Mouse (Mus musculus) forebrain, embryonic 11.5 days (tissue): ENCODE measurements around the gene Tmigd3. TPM values are rescaled to one million over a fixed set of nuclear protein-coding genes. Genes with fewer than 3 reads are reported as not detected.
A peak's percentile ranks its signal among the peaks of the same experiment; 100 is the strongest.

ENCODE experiments used
- ATAC-seq: fragments of 200-750 bp; cut with Nextera tagmentation; replicated peaks from 2 replicates; pipeline ENCODE4 v1.8.0; 2017; ENCODE audit warnings: moderate TSS enrichment; ENCODE audit not compliant: low FRiP score
- DNase-seq: peaks from one replicate; pipeline ENCODE4 v3.0.0-alpha.2; 2017; ENCODE audit warnings: low spot score
- H3K27ac ChIP-seq: fragments of 300-500 bp; sonication (generic); 2 replicates; pipeline ENCODE4 v1.5.1; 2014; ENCODE audit warnings: low read depth, low read length
- H3K27me3 ChIP-seq: fragments of 300-500 bp; sonication (generic); 2 replicates; pipeline ENCODE4 v1.6.1; 2014; ENCODE audit warnings: mild to moderate bottlenecking, low read length, mixed read lengths; ENCODE audit not compliant: control insufficient read depth, insufficient read depth
- H3K36me3 ChIP-seq: fragments of 300-500 bp; sonication (generic); 2 replicates; pipeline ENCODE4 v1.6.1; 2014; ENCODE audit warnings: mild to moderate bottlenecking, low read length, moderate library complexity, mixed read lengths; ENCODE audit not compliant: control insufficient read depth, insufficient read depth
- H3K4me1 ChIP-seq: fragments of 300-500 bp; sonication (generic); replicated peaks from 2 replicates; pipeline ENCODE4 v1.6.1; 2014; ENCODE audit warnings: low read length, mixed read lengths; ENCODE audit not compliant: control insufficient read depth, insufficient read depth
- H3K4me2 ChIP-seq: fragments of 300-500 bp; sonication (generic); 2 replicates; pipeline ENCODE4 v1.6.1; 2014; ENCODE audit warnings: low read depth, mild to moderate bottlenecking, low read length, moderate library complexity, mixed read lengths; ENCODE audit not compliant: severe bottlenecking
- H3K4me3 ChIP-seq: fragments of 300-500 bp; sonication (generic); 2 replicates; pipeline ENCODE4 v1.5.1; 2014; ENCODE audit warnings: low read depth, low read length
- H3K9ac ChIP-seq: fragments of 300-500 bp; sonication (generic); 2 replicates; pipeline ENCODE4 v1.6.1; 2014; ENCODE audit warnings: low read length
- H3K9me3 ChIP-seq: fragments of 300-500 bp; sonication (generic); 2 replicates; pipeline ENCODE4 v1.6.1; 2016; ENCODE audit warnings: low read length, mixed read lengths; ENCODE audit not compliant: control insufficient read depth
- WGBS: fragments of 180-500 bp; shearing (Covaris S2); extraction: QIAGEN DNeasy Blood & Tissue Kit; methylation state at CpG from one replicate; pipeline ENCODE4 v1.1.7; 2014; 5-methylcytosine and 5-hydroxymethylcytosine counted together
- polyA plus RNA-seq: library from polyadenylated mRNA; unstranded; fragments of >200 nt; fragmentation: Nextera tagmentation; extraction: Ambion mirVana; gene quantifications from 2 replicates; pipeline ENCODE4 v1.2.1, GENCODE M21; 2014

Tmigd3 gene
- polyA plus RNA-seq, 1 experiment from 2014 or later: 0.21 TPM

DNA sequence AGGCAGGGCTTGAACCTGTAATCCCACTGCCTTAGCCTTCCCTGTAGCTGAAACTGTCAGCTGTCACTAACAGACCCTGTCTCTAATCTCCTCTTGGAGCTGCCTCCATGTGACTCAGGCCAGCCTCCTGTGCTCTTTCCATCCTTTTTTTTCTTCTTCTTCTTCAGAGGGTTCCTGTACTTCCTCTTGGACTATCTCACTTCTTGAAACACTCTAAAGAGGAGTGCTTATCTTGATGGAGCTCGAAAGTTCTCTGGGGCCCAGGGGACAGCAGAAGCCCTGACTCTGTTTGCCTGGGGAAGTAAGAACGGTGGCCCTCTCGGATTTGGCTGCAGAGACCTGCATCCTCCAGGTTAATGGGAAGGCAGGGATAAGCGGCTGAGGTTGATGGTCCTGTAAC, 33.5 kb downstream of the Tmigd3 start:
- Histone ChIP-seq H3K4me1 (no peaks in the 10 kb centered on the region), H3K4me3 (no peak overlapping the region), H3K27me3 (no peaks in the 10 kb centered on the region), H3K9me3 (no peaks in the 10 kb centered on the region), H3K27ac (no peak overlapping the region), H3K9ac (no peak overlapping the region), H3K36me3 (no peaks in the 10 kb centered on the region), H3K4me2 (no peak overlapping the region)
- DNase-seq (no peak), ATAC-seq (no peak)
- WGBS: 74% methylated on average over 4 of the region's 4 CpGs

DNA sequence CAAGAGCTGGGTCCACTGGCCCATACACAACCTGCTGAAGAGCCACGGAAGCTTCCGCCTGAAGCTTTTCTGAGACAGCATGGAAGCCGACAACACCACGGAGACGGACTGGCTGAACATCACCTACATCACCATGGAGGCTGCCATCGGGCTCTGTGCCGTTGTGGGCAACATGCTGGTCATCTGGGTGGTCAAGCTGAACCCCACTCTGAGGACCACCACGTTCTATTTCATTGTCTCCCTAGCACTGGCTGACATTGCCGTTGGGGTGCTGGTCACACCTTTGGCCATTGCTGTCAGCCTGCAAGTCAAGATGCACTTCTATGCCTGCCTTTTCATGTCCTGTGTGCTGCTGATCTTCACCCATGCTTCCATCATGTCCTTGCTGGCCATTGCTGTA, 34.0 kb downstream of the Tmigd3 start:
- H3K4me2 ChIP-seq: no peak overlapping the region
- ATAC-seq (no peak), DNase-seq (no peak)
- no peak overlapping the region for H3K27ac ChIP-seq
- H3K9me3 ChIP-seq: no peaks in the 10 kb centered on the region
- H3K36me3 ChIP-seq: no peaks in the 10 kb centered on the region
- no peaks in the 10 kb centered on the region for H3K27me3 ChIP-seq
- H3K9ac ChIP-seq: no peak overlapping the region
- no peak overlapping the region for H3K4me3 ChIP-seq
- 90% methylated on average over 9 of the region's 9 CpGs for WGBS
- H3K4me1 ChIP-seq: no peaks in the 10 kb centered on the region

DNA sequence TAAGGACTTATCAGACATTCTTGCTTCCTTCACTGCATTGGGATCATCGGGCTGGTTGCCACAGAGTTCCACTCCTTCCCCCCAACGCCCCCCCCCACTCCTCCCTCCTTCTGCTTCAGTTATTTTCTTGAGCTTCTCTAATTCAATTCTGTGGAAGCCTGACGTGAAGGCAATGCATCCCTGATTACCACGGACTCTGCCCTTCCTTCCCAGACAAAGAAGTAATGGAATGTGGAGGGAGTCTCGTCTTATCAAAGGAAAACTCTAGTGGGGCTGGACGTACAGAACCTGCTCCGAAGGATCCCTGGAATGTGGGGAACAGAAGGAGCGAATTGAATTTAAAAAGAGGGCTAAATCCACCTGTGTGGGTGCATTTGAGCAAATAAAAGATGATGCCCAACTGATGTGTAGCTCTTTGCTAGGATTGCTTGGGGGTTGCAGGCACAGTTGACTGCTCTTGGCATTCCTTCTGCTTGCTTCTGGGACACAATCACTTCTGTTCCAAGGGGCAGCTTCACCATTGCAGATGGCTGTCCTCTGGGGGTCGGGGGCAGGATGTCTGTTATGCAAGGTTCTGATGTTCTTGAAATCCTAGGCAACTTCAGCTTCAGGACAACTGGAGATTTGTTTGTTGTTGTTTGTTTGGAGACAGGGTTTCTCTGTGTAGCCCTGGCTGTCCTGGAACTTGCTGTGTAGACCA, 37.4 kb downstream of the Tmigd3 start:
- Histone ChIP-seq H3K9ac (no peak overlapping the region), H3K27ac (no peak overlapping the region), H3K4me3 (no peak overlapping the region), H3K4me2 (no peak overlapping the region), H3K36me3 (no peaks in the 10 kb centered on the region), H3K27me3 (no peaks in the 10 kb centered on the region), H3K9me3 (no peaks in the 10 kb centered on the region), H3K4me1 (no peaks in the 10 kb centered on the region)
- DNase-seq (no peak), ATAC-seq (no peak)
- WGBS: 47% methylated on average over 9 of the region's 9 CpGs

DNA sequence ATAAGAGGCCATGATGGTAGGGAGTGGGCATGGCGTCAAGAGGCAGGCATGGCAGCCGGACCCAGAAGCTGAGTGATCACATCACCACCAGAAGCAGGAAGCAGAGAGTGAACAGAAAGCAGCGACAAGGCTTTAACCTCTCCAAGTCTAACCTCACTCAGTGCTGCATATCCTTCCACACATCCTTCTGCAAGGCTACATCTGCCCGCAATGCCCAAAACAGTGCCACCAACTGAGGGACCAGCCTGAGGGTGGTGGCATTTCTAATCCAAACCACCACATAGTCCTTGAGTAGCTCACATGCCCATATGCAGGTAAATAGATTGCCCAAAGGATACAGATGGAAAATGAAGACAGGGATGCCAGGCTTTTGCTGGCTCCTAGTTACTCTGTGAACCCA, 38.3 kb downstream of the Tmigd3 start:
- DNase-seq: no peak

DNA sequence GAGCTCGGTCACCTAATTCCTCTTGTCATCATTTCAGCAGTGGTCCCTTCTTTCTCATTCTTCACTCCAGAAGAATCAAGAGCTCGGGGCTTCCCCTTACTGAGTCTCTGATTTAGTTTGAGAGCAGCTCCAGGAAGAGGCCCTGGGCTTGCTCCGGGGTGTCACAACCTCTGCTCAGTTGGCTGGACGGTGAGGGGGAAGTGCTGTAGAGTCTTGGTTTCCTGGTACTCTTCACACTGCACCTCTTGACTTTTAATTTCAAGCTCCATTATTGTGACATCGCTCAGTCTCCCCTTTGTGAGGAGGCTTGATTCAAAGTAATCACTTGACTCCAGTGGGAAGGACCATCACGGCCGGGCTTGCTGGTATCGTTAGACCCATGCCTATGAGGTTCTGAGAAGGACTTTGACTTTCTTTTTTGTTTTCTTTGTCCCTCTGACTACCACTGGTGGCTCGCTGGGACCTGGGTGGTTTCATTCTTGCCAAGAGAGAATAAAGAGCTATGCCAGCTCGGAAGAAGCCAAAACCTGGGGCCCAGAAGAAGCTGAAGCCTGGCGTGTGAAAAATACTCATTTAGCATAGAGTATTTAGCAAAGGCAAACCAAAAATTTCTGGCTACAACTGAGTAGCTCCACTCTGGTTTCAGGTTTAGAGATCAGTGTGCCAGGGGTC, 40.0 kb downstream of the Tmigd3 start:
- Histone ChIP-seq H3K4me3 (no peak overlapping the region), H3K27ac (no peak overlapping the region), H3K9ac (no peak overlapping the region), H3K27me3 (no peaks in the 10 kb centered on the region), H3K4me2 (no peak overlapping the region), H3K36me3 (no peaks in the 10 kb centered on the region), H3K4me1 (no peaks in the 10 kb centered on the region), H3K9me3 (no peaks in the 10 kb centered on the region)
- WGBS: 85% methylated on average over 11 of the region's 11 CpGs
- ATAC-seq: no peak
- no peak for DNase-seq

More for the DNA sequence above, 38.3 kb downstream of the Tmigd3 start:
- Histone ChIP-seq H3K4me3 (no peak overlapping the region), H3K36me3 (no peaks in the 10 kb centered on the region), H3K9ac (no peak overlapping the region), H3K27ac (no peak overlapping the region), H3K4me2 (no peak overlapping the region), H3K4me1 (no peaks in the 10 kb centered on the region), H3K9me3 (no peaks in the 10 kb centered on the region), H3K27me3 (no peaks in the 10 kb centered on the region)
- no peak for ATAC-seq
- whole genome bisulfite sequencing: 89% methylated on average over 4 of the region's 4 CpGs

DNA sequence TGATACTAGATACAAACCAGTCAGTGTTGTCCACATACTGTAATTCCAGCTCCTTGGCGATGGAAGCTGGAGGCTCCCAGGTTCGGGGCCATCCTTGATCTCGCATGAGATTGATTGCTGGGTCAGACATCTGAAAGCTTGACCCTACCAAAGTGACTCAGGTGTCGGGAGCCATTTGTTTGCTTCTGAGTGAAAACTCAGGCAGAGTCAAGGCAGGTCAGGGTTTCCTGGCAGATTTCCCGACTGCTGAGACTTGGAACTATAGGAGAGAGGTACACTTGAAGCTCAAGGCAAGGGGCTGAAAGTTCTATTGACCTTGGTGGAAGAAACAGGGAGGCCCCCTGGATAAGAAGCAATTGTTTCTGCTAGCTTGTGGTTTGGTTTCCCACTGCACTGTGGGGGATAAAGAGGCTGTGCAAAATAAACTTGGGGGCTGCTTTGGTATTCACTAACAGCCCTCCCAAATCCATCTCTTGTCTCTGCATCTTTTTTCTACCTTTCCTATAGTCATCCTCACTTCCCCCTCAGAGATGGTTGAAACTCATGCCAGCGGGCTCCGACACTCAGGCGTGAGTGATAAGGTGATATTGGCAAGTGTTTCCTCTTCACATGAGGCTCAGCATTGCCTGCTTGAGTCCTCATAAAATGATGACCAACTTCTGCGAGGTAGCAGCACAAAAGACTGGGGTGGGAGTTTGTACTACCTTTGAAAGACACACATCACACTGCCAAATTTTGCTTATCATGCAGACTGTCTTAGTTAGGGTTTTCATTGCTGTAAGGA, 41.6 kb downstream of the Tmigd3 start:
- Histone ChIP-seq H3K4me2 (no peak overlapping the region), H3K9ac (no peak overlapping the region), H3K9me3 (no peaks in the 10 kb centered on the region), H3K27me3 (no peaks in the 10 kb centered on the region), H3K36me3 (no peaks in the 10 kb centered on the region), H3K4me3 (no peak overlapping the region), H3K4me1 (no peaks in the 10 kb centered on the region), H3K27ac (no peak overlapping the region)
- DNase-seq (no peak), ATAC-seq (no peak)
- 83% methylated on average over 9 of the region's 9 CpGs for WGBS

DNA sequence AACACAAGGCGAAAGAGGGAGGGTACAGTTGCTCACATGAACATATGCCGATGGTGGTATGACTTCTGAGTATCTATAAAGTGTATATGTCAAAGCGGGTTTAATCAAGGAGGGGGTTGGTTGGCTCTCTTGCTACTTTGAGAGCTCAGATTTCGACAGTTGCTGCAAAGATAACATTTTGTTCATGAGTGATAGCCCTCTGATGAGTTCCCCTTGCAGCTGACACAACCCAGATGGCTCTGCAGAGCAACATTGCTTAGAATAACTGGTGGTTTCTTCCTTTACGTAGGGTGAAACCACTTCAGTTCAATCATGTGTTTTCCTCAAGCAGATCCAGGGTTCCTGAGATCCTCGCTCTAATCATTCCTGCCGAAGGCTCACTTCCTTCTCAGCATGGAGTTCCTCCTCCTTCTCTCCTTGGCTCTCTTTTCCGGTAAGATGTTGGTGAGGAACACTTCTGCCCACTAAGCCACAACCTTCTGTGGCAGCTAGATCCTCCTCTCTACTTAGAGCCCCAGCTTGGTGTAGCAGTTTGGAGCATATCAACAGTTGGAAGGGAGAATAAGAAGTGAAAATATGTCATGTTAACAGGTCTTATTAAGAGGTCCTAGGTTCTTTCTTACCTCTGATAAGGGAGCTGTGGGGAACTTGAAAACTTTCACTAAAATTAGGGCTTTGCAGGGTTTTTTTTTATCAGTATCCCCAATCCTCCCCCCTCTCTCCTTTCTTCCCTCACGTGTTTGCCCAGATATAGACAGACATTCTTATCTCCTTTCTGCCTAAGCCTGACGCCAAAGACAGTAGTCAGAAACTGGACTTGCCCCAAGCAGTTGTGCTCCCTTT, 43.4 kb downstream of the Tmigd3 start:
- no peaks in the 10 kb centered on the region for H3K36me3 ChIP-seq
- ATAC-seq (no peak), DNase-seq (peak; percentile 1)
- H3K4me2 ChIP-seq: no peak overlapping the region
- no peaks in the 10 kb centered on the region for H3K4me1 ChIP-seq
- H3K27me3 ChIP-seq: no peaks in the 10 kb centered on the region
- no peak overlapping the region for H3K9ac ChIP-seq
- no peaks in the 10 kb centered on the region for H3K9me3 ChIP-seq
- H3K4me3 ChIP-seq: no peak overlapping the region
- 85% methylated on average over 10 of the region's 10 CpGs for WGBS
- no peak overlapping the region for H3K27ac ChIP-seq

DNA sequence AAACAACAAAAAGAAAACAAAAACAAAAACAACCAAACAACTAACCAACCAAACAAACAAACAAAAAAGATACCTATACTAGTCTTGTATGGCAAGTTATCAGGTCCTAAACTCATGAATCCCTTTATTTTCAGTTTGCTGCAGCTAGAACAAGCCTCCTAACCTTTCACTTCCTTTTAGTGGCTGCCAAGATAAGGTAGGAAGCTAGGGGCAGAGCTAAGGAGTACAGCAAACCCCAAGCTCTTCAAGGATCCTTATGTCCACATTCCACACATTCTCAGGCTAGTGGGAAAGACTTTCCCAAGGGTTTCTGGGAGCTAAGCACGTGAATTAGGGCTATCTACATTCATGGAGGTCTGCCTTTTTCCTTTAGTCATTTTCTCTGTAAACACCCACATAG, 44.6 kb downstream of the Tmigd3 start:
- no peak overlapping the region for H3K9ac ChIP-seq
- H3K36me3 ChIP-seq: no peaks in the 10 kb centered on the region
- no peaks in the 10 kb centered on the region for H3K9me3 ChIP-seq
- no peaks in the 10 kb centered on the region for H3K4me1 ChIP-seq
- H3K4me2 ChIP-seq: no peak overlapping the region
- H3K4me3 ChIP-seq: no peak overlapping the region
- H3K27me3 ChIP-seq: no peaks in the 10 kb centered on the region
- ATAC-seq: no peak
- 48% methylated on average over 1 of the region's 1 CpGs for WGBS
- no peak overlapping the region for H3K27ac ChIP-seq
- no peak for DNase-seq
